Comparison of ENCODE assay signal across 8 mouse cellular contexts in genomic region chr3:105705061-105705549, GRCm38 (mm10). TPM values are rescaled to one million over a fixed set of nuclear protein-coding genes. Genes with fewer than 3 reads are reported as not detected.
DNase-seq lines count a peak whose midpoint lies in the region; ATAC-seq and TF ChIP-seq lines count a peak whose summit lies in the region.

No protein-coding gene starts in this region.

- H3K4me2 ChIP-seq in limb, embryonic 15.5 days = peak overlapping the region; percentile 96
- peak overlapping the region; percentile 96 for H3K4me2 ChIP-seq in myocyte (ENCODE audit: low read depth)
- H3K4me2 ChIP-seq in stomach, postnatal 0 days (replicated peaks; ENCODE audit: low read depth) = peak overlapping the region; percentile 90

- peak; percentile 59 for ATAC-seq in limb, embryonic 15.5 days (ENCODE audit: insufficient number of reproducible peaks, low FRiP score, low TSS enrichment, low read depth)
- peak; percentile 68 for ATAC-seq in stomach, postnatal 0 days (ENCODE audit: low FRiP score, low TSS enrichment)

- no peak for TF ChIP-seq POLR2A in kidney, adult 2 months (IDR thresholded peaks at IDR 0.05; ENCODE audit: low read depth, low read length)
- TF ChIP-seq POLR2A in myocyte (IDR thresholded peaks at IDR 0.05; ENCODE audit: insufficient read length, low read depth) = peak; percentile 53

- H3K27me3 ChIP-seq in kidney, adult 2 months (replicated peaks; ENCODE audit: control insufficient read depth, insufficient read depth, low read length) = no peaks in the 10 kb centered on the region
- H3K27me3 ChIP-seq in limb, embryonic 15.5 days = peaks cover 21% of the 10 kb centered on the region
- no peaks in the 10 kb centered on the region for H3K27me3 ChIP-seq in myocyte (ENCODE audit: control insufficient read depth, insufficient read depth, insufficient read length)
- no peaks in the 10 kb centered on the region for H3K27me3 ChIP-seq in stomach, postnatal 0 days (ENCODE audit: control insufficient read depth, insufficient read depth, low read length)

- H3ac ChIP-seq in myocyte (ENCODE audit: control insufficient read depth, insufficient read length) = peak overlapping the region; percentile 36

- H3K4me1 ChIP-seq in kidney, adult 2 months (ENCODE audit: control insufficient read depth, insufficient read depth, low read length) = no peaks in the 10 kb centered on the region
- peaks cover 28% of the 10 kb centered on the region for H3K4me1 ChIP-seq in limb, embryonic 15.5 days
- H3K4me1 ChIP-seq in stomach, postnatal 0 days (replicated peaks; ENCODE audit: control insufficient read depth, insufficient read depth) = peaks cover under 1% of the 10 kb centered on the region

- H3K36me3 ChIP-seq in kidney, adult 2 months (ENCODE audit: control insufficient read depth, insufficient read depth, low read length) = no peaks in the 10 kb centered on the region
- H3K36me3 ChIP-seq in limb, embryonic 15.5 days = no peaks in the 10 kb centered on the region
- H3K36me3 ChIP-seq in myocyte (ENCODE audit: control insufficient read depth, insufficient read depth) = no peaks in the 10 kb centered on the region
- no peaks in the 10 kb centered on the region for H3K36me3 ChIP-seq in stomach, postnatal 0 days (ENCODE audit: control insufficient read depth, insufficient read depth, low read length)

- peak; percentile 79 to 81 for DNase-seq in heart, adult 18-20 months
- no peak for DNase-seq in heart, adult 8-10 months (ENCODE audit: low spot score)
- peak; percentile 24 for DNase-seq in embryo, embryonic 10 days (ENCODE audit: low spot score)
- DNase-seq in gastrocnemius, postnatal 36 days = peak; percentile 47 to 57
- DNase-seq in kidney, adult 2 months = peak; percentile 40
- DNase-seq in stomach, postnatal 0 days (ENCODE audit: low spot score) = peak; percentile 71

- H3K9ac ChIP-seq in limb, embryonic 15.5 days = peak overlapping the region; percentile 37
- H3K9ac ChIP-seq in stomach, postnatal 0 days (ENCODE audit: low read length) = peak overlapping the region; percentile 64

- H3K79me2 ChIP-seq in myocyte (ENCODE audit: control insufficient read depth, insufficient read depth) = peaks cover 21% of the 10 kb centered on the region

- under 1% methylated on average over 28 of the region's 28 CpGs for whole genome bisulfite sequencing in kidney, adult 2 months
- WGBS in limb, embryonic 15.5 days = under 1% methylated on average over 28 of the region's 28 CpGs
- WGBS in stomach, postnatal 0 days = 1% methylated on average over 28 of the region's 28 CpGs

- no peak overlapping the region for H3K27ac ChIP-seq in kidney, adult 2 months (ENCODE audit: insufficient read depth, low read depth, low read length)
- H3K27ac ChIP-seq in limb, embryonic 15.5 days = peak overlapping the region; percentile 76
- H3K27ac ChIP-seq in stomach, postnatal 0 days (replicated peaks) = peak overlapping the region; percentile 71

- TF ChIP-seq CTCF in kidney, adult 2 months (conservative IDR thresholded peaks at IDR 0.05; ENCODE audit: insufficient read depth, insufficient read length, low read depth, low read length) = no peak
- TF ChIP-seq CTCF in stomach, postnatal 0 days (IDR thresholded peaks at IDR 0.05; ENCODE audit: low read depth) = no peak

- peak overlapping the region; percentile 61 for H3K4me3 ChIP-seq in kidney, adult 2 months (ENCODE audit: insufficient read depth, low read depth, low read length)
- peak overlapping the region; percentile 58 for H3K4me3 ChIP-seq in limb, embryonic 15.5 days
- peak overlapping the region; percentile 77 for H3K4me3 ChIP-seq in myocyte
- peak overlapping the region; percentile 61 for H3K4me3 ChIP-seq in stomach, postnatal 0 days (ENCODE audit: low read depth, low read length)

- no peak for TF ChIP-seq EP300 in stomach, postnatal 0 days (optimal IDR thresholded peaks at IDR 0.05)

- intact Hi-C loops in gastrocnemius, postnatal 36 days (cut with DNase I) = no loop called here

- H3K9me3 ChIP-seq in limb, embryonic 15.5 days = no peaks in the 10 kb centered on the region
- H3K9me3 ChIP-seq in stomach, postnatal 0 days (ENCODE audit: control insufficient read depth, low read length) = no peaks in the 10 kb centered on the region

TF ChIP-seq in myocyte, 11 proteins besides CTCF, POLR2A, EP300 and RAD21:
- TF ChIP-seq TCF12 (IDR thresholded peaks at IDR 0.05; ENCODE audit: insufficient read depth, poor library complexity, severe bottlenecking) (peak; percentile 24), TCF3 (IDR thresholded peaks at IDR 0.05; ENCODE audit: insufficient read length, low read depth) (peak; percentile 51), CEBPB (IDR thresholded peaks at IDR 0.05; ENCODE audit: insufficient read depth, poor library complexity, severe bottlenecking) (no peak), POLR2AphosphoS2 (IDR thresholded peaks at IDR 0.05; ENCODE audit: insufficient read length, low read depth) (peak; percentile 28), MYOG (IDR thresholded peaks at IDR 0.05; ENCODE audit: control insufficient read depth in 1 of 3, insufficient read depth in 1 of 3, insufficient read length in 2 of 3, low read depth in 2 of 3) (peak; percentile 37 to 92 (median 79)), E2F4 (IDR thresholded peaks at IDR 0.05; ENCODE audit: insufficient read depth) (no peak), MYOD1 (IDR thresholded peaks at IDR 0.05; ENCODE audit: control insufficient read depth in 1 of 3, insufficient read length in 2 of 3, low read depth in 2 of 3) (peak in 2 of 3 experiments; percentile 75 to 95)

RNA-seq across cellular contexts. Expression of gene Inka2, which starts 0.7 kb away (rescaled TPM):
- 10 to 100 TPM; 16.4 to 16.5 TPM for total RNA-seq in heart, adult 18-20 months (2021)
- total RNA-seq in heart, adult 8-10 months (2022) = 10 to 100 TPM; 13.8 to 20.0 (median 16.1) TPM
- total RNA-seq in gastrocnemius, postnatal 36 days (2021) = 1 to 10 TPM; 3.3 to 4.0 TPM
- 0.61 and 0.64 TPM in 2 replicates for polyA plus RNA-seq in kidney, adult 2 months (2012; rRNA removed)
- polyA plus RNA-seq in limb, embryonic 15.5 days (2015; fragmentation: Nextera tagmentation; extraction: Ambion mirVana) = 3.3 and 5.6 TPM in 2 replicates
- 5.1 TPM for polyA plus RNA-seq in myocyte (2012; fragmentation: generic; extraction: Trizol)
- polyA plus RNA-seq in stomach, postnatal 0 days (2015; fragmentation: Nextera tagmentation; extraction: Ambion mirVana) = 2.8 and 2.9 TPM in 2 replicates

RNA-seq across cellular contexts. Expression of gene Ddx20, which starts 17.7 kb away (rescaled TPM):
- total RNA-seq in heart, adult 18-20 months (2021) = 10 to 100 TPM; 11.4 to 11.5 TPM
- total RNA-seq in heart, adult 8-10 months (2022) = 10 to 100 TPM in 2 of 4 experiments, 1 to 10 TPM in 2; 9.0 to 11.7 (median 10.7) TPM
- 1 to 10 TPM; 8.7 to 9.6 TPM for total RNA-seq in gastrocnemius, postnatal 36 days (2021)
- polyA plus RNA-seq in kidney, adult 2 months (2012; rRNA removed) = 6.5 and 9.1 TPM in 2 replicates
- 29.8 and 31.4 TPM in 2 replicates for polyA plus RNA-seq in limb, embryonic 15.5 days (2015; fragmentation: Nextera tagmentation; extraction: Ambion mirVana)
- 7.5 TPM for polyA plus RNA-seq in myocyte (2012; fragmentation: generic; extraction: Trizol)
- polyA plus RNA-seq in stomach, postnatal 0 days (2015; fragmentation: Nextera tagmentation; extraction: Ambion mirVana) = 14.7 and 16.0 TPM in 2 replicates
